Mouse (Mus musculus) embryo, embryonic 9.5 days (tissue): ENCODE results near the gene Col9a3.

ENCODE experiments used
- DNase-seq: peaks from one replicate; pipeline ENCODE4 v3.0.0-alpha.2; 2017; ENCODE audit errors: extremely low spot score

Gene Col9a3

GRCm38 (mm10) chr2:180597490-180597889 lies at the start of gene Col9a3:
Gene Col9a3, plus strand, starts transcription at chr2:180597790.
- DNase-seq, result no peak

GRCm38 (mm10) chr2:180552340-180552739 lies 45.2 kb upstream of the Col9a3 start:
- no peak for DNase-seq

- DNase-seq, result no peak
Observed at GRCm38 (mm10) chr2:180555219-180555618, 42.4 kb upstream of the Col9a3 start.

DNA sequence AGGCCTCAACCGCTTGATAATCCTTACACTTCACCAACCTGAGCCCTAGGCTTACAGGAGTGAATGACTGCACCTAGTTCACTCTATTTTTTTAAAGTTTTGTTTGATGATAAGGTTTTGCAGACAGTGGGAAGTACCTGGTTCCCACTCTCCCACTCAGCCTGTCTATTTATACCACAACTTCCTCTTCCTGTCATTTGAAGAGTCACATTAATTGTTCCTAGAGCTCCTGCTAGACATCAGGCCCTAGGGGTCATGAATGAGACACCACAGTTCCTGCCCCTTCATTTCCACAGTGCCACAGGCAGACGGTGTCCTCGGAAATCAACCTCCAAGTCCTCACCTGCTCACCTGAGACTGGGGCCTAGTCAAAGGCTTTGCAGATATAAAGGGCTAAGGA lies 41.1 kb upstream of the Col9a3 start:
- DNase-seq, result no peak

- no peak for DNase-seq
Observed at GRCm38 (mm10) chr2:180560245-180560644, 37.3 kb upstream of the Col9a3 start.

GRCm38 (mm10) chr2:180562146-180562545 lies 35.4 kb upstream of the Col9a3 start:
- no peak for DNase-seq

GRCm38 (mm10) chr2:180563296-180563695 lies 34.3 kb upstream of the Col9a3 start:
- DNase-seq, result no peak

DNA sequence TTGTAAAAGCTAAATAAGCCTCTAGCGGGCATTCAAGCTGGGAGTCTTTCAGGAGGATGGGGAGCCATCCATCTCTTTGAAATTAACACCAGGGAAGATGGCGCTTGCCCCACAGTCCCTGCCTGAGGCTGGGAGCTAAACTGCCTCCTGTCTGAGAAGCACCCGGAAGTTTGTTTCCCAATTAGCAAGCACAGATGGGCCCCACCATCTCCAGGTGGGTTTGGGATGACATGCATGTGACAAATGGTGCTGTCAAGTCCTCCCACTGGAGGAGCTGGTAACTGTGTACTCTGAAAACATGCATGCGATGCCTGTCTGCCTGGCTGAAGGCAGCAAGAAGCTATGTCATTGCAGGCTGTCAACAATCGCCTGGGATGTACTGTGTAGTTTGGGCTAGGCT lies 33.7 kb upstream of the Col9a3 start:
- DNase-seq, result no peak

DNA sequence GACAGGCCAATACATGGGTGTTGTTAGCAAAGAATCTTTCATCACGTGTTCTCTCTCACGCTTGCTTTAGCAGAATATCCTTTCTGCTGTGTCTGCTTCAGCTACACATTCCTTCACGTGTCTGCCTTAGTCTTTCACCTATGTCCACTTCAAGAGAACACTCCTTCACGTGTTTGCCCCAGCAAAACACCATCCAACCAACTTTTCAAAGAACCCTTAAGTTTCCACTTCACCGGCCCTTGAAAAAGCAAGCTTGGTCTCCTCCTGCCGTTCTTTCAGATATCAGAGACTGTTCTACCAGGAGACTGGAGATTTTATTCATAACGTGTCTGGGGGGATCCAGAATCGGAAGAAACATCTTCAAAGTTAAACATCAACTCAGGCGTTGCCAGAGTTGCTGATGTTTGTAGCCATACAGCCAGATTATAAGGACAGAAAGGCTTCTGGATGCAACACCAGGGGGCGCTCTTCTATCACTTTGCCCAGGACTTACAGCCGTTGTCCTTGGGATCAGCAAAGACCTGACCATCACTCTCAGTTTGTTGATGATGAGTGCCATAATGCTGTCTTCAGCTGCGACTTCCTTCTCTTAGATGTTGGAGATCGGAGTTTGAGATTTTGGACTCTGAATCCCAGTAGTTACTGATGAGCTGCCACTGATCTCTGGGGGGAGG lies 31.2 kb upstream of the Col9a3 start:
- DNase-seq, result peak; percentile 59

- DNase-seq, result no peak
Observed at GRCm38 (mm10) chr2:180569028-180569643, 28.5 kb upstream of the Col9a3 start.

- DNase-seq, result no peak
Observed at GRCm38 (mm10) chr2:180576482-180576881, 21.1 kb upstream of the Col9a3 start.

GRCm38 (mm10) chr2:180578686-180579085 lies 18.9 kb upstream of the Col9a3 start:
- DNase-seq, result peak; percentile 78

DNA sequence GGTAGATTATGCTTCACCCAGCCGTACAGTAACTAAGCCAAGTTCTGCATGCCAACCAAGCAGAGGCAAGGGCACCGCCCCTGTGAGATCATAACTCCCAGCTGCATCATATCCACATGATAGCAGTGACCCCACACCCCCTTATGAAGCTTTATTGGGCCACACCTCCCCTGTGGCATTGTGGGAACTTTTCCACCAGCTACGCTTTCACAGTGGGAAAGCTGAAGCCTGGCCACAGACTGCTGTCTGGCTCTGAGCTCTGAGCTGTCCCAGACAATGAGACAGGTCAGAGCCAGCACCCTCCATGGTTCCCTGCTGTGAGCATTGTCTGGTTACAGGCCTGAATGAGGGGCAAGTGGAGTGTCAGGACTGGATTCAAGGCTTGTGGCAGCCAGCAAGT lies 16.6 kb upstream of the Col9a3 start, which contains the start of gene Mrgbp:
Gene Mrgbp (plus strand): TSS at position 303 of the 400 bp plus-strand sequence.
- no peak for DNase-seq

GRCm38 (mm10) chr2:180582481-180583153 lies 15.0 kb upstream of the Col9a3 start:
- DNase-seq, result peak; percentile 96

GRCm38 (mm10) chr2:180583154-180583507 lies 14.5 kb upstream of the Col9a3 start:
- no peak for DNase-seq

DNA sequence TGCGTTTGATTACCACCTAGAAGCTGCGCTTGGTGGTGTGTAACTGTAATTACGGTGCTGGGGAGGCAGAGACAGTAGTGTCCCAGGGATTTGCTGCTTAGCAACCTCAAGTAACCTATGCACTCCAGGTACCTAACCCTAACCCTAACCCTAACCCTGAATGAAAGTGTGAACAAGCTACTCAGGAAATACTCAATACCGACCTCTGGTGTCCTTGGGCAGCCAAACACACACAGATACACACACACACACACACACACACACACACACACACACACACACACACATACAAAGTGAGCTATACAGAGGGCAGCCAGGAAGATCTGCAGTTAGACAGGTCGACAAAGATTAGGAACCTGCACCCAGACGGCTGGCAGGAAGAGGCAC lies 8.9 kb upstream of the Col9a3 start:
- no peak for DNase-seq

DNA sequence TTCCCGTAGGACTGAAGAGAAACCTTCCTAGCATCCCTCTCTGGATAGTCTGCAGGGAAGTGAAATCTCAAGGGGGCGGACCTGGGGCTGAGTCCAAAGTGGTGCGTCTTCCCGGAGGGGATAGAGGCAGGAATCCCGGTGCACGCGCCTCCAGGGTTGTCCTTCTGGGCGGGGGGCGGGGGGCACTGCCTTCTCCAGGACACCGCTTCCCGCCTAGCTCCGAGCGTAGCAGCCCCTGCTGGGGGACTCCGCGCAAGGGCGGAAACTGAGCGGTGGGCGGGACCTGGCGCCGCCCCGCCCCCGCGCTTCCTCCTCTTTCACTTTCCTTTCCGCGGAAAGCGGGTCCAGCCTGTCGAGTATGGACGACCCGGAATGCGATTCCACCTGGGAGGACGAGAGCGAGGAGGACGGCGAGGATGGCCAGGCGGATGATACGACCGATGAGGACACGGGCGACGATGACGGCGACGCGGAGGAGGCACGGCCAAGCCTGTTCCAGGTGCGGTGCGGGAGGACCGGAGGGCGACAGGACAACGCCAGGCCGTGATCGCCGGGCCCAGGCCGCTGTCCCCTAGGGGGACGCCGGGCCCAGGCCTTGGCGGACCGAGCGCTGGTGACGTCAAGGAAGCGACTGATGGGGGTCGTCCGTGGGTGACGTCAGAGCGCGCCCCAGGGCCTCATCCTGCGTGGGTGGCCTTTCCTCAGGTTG lies 8.3 kb upstream of the Col9a3 start, which contains the start of gene Ogfr:
Gene Ogfr (plus strand): TSS at position 123 of the 709 bp plus-strand sequence.
- DNase-seq, result peak; percentile 91

GRCm38 (mm10) chr2:180598157-180598705 lies 641 bp downstream of the Col9a3 start:
- peak; percentile 26 for DNase-seq

DNA sequence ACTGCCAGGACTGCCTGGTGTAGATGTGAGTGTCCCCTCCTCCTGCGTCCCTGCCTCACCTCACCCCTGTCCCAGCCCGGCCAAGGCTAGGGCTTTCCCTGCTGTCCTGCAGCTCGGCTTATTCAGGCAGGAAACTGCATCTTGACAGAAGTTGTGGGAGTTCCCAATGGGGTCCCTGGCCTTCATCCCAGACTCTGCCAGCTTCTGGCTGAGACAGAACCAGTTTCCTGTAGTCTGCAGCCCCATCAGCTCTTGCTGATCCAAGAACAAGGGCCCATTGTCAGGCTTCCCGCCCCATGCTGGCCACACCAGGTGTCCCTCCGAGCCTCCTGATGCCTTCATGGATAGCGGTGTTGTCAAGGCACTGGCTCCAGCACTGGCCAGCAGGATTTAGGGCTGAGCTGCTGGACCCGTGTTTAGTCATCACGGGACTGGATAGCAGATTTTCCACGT lies 3.0 kb downstream of the Col9a3 start:
- DNase-seq, result no peak

DNA sequence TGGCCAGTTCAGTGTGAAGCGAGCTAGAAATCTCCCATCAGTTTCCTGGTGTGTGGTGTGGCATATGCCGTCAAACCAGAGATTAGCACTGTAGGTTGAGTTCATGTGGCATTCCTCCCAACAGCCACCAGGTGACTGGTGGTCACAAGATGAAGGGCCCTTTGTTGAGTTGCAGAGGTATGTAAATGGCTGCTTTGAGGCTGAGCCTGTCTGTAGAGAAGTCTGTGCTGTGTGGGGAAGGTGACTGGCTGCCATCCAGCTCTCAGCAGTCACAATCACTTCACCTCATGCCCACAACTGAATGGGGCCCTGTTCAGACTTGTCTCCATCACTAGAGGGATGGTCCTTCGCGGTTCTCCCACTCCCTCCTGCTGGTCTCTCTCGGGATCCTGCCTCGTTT lies 7.2 kb downstream of the Col9a3 start:
- DNase-seq, result no peak

DNA sequence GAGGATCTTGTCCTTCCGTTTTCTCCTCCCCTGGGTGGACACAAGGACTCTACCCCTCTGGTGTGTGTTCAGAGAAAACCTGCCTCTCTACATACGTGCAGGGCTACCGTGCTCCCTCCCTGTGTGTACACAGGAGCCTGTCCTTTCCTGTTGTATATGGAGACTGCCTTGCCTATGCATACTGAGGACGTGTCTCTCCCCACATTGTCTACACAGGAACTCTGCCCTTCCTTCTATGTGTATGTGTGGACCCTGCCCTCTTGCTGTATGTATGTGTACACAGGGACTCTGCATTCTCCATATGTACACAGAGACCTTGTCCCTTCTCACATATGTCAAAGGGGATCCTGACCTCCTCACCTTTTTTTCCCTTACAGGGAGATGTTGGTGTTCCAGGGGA lies 12.7 kb downstream of the Col9a3 start:
- no peak for DNase-seq

DNA sequence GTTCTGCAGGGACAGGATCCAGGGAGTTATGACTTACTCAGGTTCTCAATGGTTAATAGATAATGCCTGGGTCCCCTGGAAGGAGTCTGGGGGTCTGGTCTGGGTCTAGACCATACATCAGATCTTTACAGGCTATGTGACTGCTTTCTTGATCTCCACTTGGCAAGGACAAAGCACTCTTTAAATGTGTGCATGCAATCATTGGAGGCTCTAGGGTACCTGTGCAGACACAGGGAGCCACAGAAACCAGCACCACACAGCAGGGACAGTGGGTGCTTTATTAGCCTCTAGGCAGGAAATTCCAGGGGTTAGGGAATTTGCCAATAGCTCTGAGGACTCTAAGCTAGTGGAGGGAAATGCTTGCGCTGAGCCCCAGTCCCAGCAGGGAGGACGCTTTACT lies 14.3 kb downstream of the Col9a3 start:
- no peak for DNase-seq
